Mouse (Mus musculus) retina, postnatal 7 days (tissue): ENCODE measurements around the gene Pltp.
"Not testable (repeated sequence)": the region's sequence is repeated elsewhere in the genome, so short reads cannot be mapped to it uniquely, and the experiment has no call there.

Experiments
- DNase-seq: peaks from one replicate; pipeline ENCODE4 v3.0.0-alpha.2; 2012; ENCODE audit warnings: low read depth, low spot score

Gene Pltp

GRCm38 (mm10) chr2:164806614-164807013 is 50.9 kb downstream of the Pltp start:
- no peak for DNase-seq

- no peak for DNase-seq
These were observed 52.2 kb downstream of the Pltp start for GRCm38 (mm10) chr2:164805332-164805718.

- DNase-seq, result peak; percentile 99
These were observed 52.8 kb downstream of the Pltp start, which contains the start of the genes Acot8 and Zswim3 for GRCm38 (mm10) chr2:164804533-164805331. Gene Acot8, minus strand, starts transcription at chr2:164804882. Gene Zswim3, plus strand, starts transcription at chr2:164805098.

- DNase-seq, result no peak
These were observed 53.6 kb downstream of the Pltp start for GRCm38 (mm10) chr2:164803921-164804313.

GRCm38 (mm10) chr2:164803201-164803920 is 54.1 kb downstream of the Pltp start:
- DNase-seq, result no peak

- no peak for DNase-seq
These were observed 57.1 kb downstream of the Pltp start for GRCm38 (mm10) chr2:164800252-164801004.

- not testable (repeated sequence) for DNase-seq
These were observed 59.0 kb downstream of the Pltp start for GRCm38 (mm10) chr2:164798554-164798953.

- DNase-seq, result no peak
These were observed 61.6 kb downstream of the Pltp start for GRCm38 (mm10) chr2:164795868-164796267.

GRCm38 (mm10) chr2:164794293-164794692 is 63.2 kb downstream of the Pltp start:
- peak; percentile 91 for DNase-seq

- no peak for DNase-seq
These were observed 63.7 kb downstream of the Pltp start for GRCm38 (mm10) chr2:164793772-164794171.

GRCm38 (mm10) chr2:164793236-164793635 is 64.3 kb downstream of the Pltp start:
- no peak for DNase-seq

- DNase-seq, result no peak
These were observed 64.9 kb downstream of the Pltp start for GRCm38 (mm10) chr2:164792400-164793190.

- no peak for DNase-seq
These were observed 65.7 kb downstream of the Pltp start for GRCm38 (mm10) chr2:164791841-164792261.

GRCm38 (mm10) chr2:164790451-164790850 is 67.1 kb downstream of the Pltp start:
- no peak for DNase-seq
